Mouse (Mus musculus) frontal cortex, adult (tissue): Measurements from ENCODE around the gene Rusc1.

Source experiments
- ATAC-seq: cut with Nextera tagmentation; 2 replicates; pipeline ENCODE4 v1.9.2; 2017; ENCODE audit warnings: mild to moderate bottlenecking, moderate library complexity, mixed read lengths; ENCODE audit not compliant: low TSS enrichment

Rusc1 gene

DNA sequence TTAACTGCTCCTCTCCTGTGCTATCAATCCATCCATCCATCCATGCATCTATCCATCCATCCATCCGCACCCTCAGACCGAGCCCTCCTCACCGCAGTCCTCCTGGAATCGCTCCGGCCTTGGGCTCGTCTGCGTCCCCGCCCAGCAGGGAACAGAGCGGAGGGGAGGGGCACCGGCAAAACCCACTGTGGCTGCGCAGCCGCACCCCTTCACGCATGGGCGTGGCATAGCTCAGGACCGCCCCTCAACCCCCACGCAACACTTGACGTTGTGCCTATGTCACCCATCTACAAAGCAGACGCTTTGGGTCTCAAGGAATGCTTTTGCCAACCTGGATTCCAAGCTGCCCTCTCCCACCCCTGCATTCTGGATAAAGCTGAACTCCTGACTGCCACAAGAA lies at the start of gene Rusc1:
Rusc1 (minus strand) TSS at position 137 of the 400 bp plus-strand sequence.
- peak; percentile 60 for ATAC-seq

DNA sequence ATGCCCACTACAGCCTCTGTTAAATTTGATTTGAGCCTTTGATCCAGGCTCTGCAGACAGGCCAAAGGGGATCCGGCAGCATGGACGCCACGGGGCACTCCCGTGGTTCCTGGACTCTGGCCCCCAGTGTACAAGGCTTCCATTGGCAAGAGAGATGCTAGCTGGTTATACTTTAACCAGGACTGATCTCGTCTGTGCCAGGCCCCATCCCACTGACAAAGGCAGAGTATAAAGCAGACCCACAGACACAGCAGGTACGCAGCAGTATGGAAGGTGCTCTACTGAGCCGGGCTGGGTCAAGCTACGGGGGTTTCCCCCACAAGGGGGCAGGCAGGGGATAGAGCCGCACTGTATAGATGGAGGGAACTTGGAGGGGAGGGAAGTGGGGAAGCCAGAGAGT lies 43.3 kb upstream of the Rusc1 start:
- no peak for ATAC-seq

DNA sequence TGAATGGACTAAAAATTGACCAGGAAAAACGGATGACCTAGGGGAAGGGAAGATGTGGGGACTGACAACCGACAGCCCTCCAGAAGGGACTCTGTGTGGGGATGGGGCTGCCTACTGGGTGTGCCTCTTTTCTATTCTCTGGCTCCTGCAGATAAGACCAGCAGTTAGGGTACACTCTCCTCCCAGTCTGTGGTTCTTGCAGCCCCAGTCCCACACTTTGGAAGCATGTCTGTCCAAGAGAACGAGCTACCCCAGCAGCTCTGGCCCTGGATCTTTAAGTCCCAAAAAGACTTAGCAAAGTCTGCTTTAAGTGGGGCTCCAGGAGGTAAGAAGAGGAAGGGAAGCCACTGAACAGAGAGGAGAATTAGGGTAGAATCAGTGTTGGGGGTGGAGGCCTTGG lies 42.8 kb upstream of the Rusc1 start, which contains the start of gene Pklr:
Pklr (plus strand) TSS at position 185 of the 400 bp plus-strand sequence.
- ATAC-seq = no peak

DNA sequence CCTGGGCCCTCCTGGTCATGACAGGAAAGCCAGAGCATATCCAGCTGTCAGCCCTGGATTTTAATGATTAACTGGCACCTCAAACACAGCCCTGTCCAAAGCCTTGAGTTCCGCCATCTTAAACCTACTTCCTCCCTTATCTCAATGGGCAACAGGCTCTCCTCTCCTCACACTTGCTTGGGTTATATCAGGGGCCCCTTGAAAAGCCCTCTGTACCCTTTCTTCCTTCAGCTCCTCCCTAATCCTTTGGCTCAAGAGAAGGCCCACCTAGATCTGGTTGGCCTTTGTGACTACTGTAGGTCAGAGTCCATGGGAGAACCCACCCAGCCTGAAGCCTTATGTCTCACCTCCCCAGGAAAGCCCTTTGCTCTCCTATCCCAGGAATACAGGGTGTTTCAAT lies 40.6 kb upstream of the Rusc1 start:
- no peak for ATAC-seq

DNA sequence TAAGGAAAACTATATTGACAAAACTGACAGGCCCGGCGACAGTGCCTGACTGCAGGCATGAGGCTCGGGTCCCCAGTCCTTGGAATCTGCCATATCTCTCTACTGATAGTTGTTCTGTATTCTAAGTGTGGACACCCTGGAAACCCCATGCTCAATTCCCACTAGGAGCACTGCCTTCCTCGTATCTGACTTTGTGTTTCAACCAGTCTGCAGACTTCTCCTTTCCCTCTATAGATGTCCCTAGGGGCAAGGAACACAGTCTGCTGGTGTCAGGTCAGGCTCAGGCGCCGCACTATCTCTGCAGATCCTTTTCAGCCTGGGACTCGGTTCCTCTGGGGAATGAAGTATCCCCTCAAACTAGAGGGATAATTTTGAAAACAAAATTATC lies 39.9 kb upstream of the Rusc1 start:
- no peak for ATAC-seq

DNA sequence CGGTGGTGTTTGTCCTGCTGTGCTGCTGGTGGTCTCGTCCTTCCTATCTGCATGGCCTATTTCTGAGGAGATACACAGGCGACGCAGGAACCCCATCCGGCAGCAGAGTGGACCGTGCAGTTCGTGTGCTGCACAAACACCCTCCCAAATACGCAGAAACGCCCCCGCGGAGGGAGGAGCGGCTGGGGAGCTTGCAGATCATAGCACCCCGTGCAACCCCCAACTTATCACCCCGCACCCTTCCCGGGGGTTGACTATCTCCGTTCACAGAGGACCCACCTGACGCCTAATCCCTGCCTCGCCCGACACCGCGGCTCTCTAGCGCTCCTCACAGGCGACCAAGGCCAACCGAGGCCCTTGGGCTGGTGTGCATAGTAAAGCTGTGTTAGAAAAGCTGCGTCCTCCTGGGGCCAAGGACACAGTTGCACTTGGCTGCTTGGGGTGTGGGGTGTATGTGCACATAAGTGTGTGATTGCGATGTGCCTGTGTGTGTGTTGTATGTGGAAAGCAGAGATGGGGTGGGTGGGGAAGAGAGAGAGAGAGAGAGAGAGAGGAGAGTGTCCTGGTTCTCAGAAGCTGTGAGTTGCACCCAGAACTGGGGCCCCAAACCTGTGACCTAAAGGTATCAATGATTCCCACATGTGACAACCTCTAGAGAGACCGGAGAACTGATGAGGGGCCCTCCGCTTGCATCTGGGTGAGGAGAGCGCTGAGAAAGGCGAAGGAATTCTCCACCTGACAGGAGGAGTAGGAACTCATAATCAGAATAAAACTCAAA lies 39.4 kb upstream of the Rusc1 start:
- peak; percentile 60 for ATAC-seq

DNA sequence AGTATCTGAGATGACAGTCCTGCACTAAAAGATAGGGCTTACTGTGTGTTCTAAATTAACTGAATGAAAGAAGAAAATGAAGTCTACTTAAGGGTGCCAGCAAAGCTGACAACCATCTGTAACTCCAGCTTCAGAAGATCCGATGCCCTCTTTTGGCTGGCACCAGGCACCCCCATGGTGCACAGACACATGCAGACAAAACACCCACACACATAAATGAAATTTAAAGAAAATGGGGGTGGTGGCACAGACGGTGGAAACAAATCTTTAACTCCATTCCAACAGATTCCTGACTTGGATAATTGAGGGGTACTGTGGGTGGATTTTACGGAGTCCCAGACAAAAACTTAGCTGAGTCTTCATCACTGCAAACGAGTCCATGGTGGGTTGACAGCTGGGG lies 38.7 kb upstream of the Rusc1 start:
- ATAC-seq = peak; percentile 92

DNA sequence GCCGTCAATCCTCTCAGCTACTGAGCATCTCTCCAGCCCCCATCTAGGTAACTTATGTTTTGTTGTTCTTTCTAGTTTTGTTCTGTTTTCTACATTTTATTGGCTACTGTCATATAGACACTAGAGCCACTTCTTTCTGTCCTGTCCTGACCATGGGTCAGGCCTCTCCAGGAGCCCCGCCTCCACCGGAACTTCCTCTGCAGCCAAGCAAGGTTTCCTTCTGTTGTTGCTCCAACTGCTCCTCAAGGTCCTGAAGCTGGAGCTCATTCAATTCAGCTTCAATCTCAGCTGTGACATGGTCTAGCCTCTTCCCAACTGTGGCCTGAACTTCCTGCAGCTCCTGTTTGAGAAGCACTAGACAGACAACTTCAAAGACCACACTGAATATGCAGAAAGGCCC lies 36.8 kb upstream of the Rusc1 start:
- ATAC-seq = no peak

DNA sequence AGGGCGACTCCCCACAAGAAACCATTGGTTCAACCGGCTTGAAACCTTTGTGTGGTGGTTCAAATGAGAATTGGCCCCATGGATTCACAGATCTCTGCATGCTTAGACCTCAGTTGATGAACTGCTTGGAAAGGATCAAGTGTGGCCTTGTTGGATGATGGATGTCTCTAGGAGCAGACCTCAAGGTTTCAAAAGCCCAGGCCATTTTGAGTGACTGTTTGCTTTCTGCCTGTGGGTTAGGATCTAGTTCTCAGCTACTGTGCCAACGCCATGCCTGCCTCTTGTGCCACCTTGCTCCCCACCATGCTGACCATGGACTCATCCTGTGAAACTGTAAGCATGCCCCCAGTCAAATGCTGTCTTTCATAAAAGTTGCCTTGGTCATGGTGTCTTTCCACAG lies 32.9 kb upstream of the Rusc1 start:
- no peak for ATAC-seq

DNA sequence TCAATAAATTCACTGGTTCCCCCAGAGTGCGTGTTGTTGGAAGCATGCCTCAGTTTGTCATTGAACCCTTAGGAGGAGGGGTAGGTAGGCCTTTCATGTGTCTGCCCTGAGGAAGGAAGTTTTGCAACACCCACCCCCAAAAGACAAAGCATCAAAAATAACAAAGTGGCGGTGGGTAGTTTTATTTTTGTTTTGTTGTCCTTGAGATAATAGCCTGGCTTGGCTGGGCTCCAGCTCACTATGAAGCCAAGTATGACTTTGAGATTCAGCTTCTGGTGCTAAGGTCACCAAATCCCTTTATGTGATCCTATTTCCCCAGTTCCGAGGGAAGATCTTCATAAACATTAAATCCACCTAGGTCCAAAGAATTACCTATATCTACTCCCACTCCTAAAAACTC lies 31.1 kb upstream of the Rusc1 start:
- no peak for ATAC-seq

DNA sequence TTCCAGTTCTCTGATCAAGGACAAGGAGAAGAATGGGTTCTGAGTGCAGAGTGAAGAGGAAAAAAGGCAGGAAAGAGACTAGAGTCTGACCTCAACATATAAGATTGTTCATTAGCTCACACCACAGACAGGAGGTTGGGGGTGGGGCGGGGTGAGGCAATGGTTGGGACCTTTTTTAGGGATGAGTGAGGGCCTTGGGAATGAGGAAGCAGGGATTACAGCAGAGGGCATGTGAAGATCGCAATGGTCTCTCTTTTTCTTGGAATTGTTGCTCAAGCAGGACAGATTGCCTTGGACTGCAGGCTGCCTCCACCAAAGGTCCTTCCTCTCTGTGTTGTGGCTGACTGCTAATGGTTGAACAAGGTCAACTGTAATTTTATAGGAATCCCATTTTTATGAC lies 30.2 kb upstream of the Rusc1 start:
- no peak for ATAC-seq

DNA sequence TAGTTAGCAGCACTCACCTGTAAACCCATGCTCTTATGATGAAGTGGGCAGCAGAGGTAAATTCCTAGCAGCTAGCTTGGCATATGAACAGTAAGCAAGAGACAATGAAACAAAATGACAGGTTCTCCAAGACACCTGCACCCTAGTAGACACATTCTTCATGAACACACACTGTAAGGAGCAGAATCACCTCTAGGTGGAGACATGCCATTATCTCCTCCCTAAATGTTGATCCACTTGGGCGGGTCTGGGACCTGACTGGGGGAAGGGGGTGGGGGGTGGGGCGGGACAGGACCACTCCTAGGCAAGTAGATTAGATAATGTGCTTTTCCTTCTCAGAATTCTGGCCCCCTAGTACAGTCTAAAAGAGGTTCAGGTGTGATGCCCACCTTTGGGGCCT lies 22.4 kb upstream of the Rusc1 start:
- peak; percentile 81 for ATAC-seq

DNA sequence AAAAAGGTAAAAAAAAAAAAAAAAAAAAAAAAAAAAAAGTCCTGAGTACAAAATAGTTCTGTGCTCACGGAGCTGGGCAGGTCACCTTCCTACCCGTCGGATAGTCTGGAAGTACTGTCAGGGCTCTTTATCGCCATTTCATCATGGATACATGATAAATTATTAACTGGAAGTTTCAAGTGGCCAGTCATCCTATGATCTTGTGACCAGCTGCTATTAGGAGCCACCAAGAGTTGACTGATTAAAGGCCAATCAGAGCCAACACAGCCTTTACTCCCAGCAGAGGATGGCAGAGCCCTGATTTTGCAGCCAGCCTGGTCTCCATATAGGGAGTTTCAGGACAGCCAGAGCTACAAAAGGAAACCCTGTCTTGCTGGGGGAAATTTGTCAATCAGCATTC lies 19.9 kb upstream of the Rusc1 start:
- ATAC-seq = no peak

DNA sequence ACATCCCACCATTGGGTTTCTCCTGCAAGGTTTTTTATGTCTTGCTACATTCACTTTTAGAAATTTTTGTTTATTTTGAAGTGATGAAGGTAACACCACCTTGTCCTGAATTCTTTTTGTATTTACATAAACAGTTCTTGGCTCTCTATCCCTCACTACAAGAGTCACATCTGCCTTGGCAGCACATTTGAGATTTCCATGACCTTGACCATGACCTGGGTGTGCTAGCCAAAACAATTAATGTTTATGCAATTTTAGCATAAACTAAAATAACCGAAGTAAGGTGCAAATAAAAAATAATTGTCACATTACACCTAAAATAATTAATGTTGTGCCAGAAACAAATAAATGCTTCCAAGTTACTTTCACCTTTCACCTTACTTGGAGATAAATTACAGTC lies 15.0 kb upstream of the Rusc1 start:
- no peak for ATAC-seq

DNA sequence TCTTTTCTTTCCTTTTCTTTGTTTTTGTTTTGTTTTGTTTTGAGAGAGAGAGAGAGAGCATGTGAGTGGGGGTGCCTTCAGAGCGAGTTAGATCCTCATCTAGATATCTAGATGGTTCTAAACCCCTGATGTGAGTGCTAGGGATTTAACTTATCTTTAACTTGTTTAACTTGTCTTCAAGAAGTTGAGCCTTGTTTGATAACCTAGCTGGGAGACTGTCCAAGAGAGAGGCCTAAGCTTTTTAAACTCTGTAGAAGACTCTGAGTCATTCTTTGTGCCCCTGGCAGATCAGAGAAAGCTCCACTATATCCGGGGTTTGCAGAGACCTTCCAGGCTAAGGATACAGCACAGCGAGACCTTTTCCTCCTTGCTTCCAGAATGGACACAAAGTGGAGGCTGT lies 14.4 kb upstream of the Rusc1 start:
- ATAC-seq = no peak

DNA sequence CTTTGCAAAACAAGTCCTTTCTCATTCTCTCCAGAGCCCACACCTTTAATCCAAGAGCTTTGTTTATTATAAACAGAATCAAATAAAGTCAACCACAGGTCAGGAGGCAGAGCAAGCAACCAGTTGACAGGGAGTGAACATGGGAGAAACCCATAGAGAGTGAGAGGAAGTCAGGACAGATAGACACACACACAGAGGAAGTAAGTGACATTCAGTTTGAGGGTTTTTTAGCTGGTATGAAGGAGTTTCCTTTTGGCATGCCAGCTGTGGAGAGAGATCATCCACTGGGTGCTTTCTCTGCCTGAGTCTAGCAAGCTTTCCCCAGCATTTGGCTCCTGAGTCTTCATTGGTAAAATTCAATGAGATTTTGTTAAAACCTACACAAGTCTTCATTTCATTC lies 13.8 kb upstream of the Rusc1 start:
- ATAC-seq = no peak

DNA sequence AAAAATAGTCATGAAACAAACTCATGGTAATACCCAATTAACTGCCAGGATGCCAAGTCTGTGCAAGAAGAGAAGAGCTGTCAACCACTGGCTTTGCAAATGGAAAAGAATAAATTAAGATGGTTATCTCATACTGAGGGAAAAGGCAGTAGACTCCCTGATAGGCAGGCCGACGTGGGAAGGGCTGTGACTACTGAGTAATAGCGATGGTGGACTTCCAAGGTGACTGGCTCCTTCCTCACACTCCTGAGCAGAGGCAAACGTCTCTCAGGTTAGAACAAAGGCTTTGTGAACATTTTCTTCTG lies 10.1 kb upstream of the Rusc1 start:
- ATAC-seq = no peak

DNA sequence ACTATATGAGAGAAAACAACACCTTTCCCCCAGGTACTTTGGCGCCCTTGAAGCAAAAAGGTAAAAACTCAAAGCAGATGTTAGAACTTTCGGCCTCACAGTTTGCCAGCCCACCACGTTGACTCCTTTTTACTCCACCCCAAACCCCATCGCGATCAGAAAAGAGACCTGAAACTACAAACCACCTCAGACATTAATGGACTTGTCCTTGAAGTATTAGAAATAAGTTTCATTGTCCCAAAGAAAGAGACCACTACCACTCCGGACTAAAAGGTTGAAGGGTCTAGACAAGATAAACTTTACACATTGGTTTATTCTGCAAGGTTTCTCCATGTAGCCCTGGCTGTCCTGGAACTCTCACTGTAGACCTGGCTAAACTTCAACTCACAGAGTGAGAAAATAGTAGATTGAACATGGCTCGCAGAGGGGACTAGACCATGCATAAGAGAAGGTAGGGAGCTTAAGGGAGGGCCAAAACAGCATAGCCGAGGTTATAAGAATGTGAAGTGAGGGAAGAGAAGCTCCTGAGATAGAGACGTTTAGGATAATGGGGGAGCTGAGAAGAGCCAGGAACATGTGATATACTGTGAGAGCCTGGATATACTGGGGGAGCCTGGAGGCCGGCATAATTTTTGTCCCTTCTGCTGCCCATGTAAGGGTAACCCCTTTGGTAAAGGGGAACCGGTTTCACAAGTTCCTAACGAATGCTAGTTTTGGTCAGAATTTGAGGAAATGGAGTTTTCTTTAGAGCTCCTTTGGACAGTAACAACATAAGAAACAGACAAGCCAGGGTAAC lies 9.6 kb upstream of the Rusc1 start:
- ATAC-seq = no peak

DNA sequence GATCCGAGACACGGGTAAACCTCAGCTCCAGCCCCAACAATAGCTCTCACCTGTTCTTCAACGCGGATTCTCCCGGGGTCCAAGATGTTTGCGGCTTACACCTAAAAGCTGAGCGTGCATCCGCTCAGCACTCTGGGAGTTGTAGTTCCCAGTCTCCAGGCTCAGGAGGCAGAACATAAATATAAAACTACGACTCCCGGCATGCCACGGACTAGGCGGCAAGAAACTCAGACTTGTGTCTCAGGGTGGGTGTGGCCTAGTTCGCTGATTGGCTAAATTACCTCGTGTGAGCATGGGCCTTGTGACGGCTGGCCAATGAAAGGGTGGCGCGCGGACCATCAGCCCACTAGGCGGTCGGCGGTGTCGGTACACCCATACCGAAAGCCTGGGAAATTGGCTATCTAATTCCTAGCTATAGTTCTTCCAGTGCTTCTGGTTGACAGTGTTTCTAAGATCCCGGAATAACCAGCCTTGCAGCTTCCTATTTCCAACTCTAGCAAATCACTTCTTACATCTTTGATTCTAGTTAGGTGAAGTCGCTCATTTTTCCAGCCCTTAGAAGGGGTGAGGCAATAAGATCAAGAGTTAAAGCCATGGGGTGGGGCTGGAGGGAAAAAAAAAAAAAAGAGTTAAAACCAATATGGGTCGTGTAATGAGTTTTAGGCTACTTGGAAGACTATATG lies 8.8 kb upstream of the Rusc1 start, which contains the start of gene Fdps:
Fdps (minus strand) TSS at position 148 of the 683 bp plus-strand sequence.
- peak; percentile 99 for ATAC-seq

DNA sequence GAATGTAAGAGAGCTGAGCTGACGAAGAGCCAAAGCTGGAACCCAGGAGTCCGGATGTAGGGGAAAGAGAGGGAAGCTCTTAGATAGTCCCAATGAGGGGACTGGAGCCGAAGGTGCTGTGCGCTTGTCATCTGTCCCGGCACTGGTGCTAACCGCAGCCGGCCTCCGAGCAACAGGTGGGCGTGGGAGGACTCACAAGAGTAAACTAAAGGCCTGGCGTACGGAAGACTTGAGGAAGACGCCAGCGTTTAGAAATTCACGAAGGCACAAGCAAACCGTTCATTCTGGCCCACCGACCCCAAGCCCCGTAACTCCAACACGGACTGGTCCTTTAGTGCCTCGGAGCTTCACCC lies 8.3 kb upstream of the Rusc1 start:
- peak; percentile 21; the same call in 1 of the 2 replicates for ATAC-seq

DNA sequence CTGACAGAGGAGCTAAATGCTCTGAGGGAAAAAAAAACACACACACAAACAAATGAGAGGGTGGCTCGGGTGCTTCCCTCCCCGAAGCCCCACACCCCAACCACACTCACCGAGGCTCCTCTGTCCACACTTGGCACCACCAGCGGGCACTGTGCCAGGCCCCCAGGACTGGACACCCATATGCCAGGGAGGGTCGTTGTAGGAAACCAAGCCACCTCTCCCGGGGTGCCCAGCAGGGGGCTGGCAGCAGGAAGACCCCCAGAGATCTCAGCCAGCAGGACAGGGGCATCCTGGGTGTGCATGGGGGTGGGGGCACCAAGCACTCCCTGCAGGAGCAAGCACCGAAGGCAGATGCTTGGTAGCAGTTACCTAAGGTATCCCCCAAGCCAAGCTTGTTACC lies 7.7 kb upstream of the Rusc1 start, which contains the start of gene Gm43738:
Gm43738 (minus strand) TSS at position 289 of the 400 bp plus-strand sequence.
- no peak for ATAC-seq

DNA sequence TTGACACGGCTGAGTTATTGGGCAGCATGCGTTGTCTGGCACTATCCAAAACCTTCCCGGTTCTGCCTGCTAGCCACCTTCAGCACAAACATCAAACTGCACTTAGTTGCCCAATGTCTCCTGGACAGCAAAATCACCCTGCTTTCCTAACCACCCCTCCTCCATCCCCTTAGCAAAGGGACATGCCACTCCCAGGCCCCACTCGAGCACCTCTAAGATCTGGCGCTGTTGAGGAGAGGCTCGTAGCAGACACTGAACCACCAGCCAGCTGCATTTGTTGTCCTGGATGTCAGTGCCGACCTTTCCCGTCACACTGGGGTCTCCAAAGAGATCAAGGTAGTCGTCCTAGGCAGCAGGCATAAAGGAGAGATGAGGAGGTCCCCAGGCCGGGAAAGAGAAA lies 910 bp upstream of the Rusc1 start:
- no peak for ATAC-seq
